Mouse (Mus musculus): ENCODE measurements around the gene Ceacam3.

GRCm38 (mm10) chr7:17203177-17203576 is 53.1 kb downstream of the Ceacam3 start, which contains the start of gene Psg29:
- no peak for TF ChIP-seq CTCF (IDR thresholded peaks at IDR 0.05; ENCODE audit: low read depth, low read length)
- no peak for TF ChIP-seq POLR2A (IDR thresholded peaks at IDR 0.05; ENCODE audit: extremely low read depth, insufficient read depth, low read length)

Data from liver, adult 2 months (tissue).